Mouse (Mus musculus): ENCODE data around the gene Ccdc88a.
"Not testable (repeated sequence)": the region's sequence is repeated elsewhere in the genome, so short reads cannot be mapped to it uniquely, and the experiment has no call there.

Gene Ccdc88a

DNA sequence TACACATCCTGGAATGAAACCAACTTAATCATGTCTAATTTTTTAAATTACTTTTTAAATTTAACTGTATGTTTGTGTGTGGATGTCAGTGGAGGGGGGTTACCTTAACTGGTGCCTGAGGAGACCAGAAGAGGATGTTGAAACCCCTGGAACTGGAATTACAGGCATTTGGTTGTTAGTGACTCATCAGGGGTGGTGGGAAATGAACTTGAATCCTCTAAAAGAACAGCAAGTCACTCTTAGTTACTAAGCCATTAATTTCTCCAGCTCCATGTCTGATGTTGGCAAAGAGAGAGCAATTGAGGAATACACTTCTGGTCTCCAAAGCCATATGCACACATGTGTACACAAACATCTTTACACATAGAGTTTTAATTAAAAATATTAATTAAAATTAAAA, 101.2 kb downstream of the Ccdc88a start:
- no peak for DNase-seq (ENCODE audit: low spot score in 2 of 2)

DNA sequence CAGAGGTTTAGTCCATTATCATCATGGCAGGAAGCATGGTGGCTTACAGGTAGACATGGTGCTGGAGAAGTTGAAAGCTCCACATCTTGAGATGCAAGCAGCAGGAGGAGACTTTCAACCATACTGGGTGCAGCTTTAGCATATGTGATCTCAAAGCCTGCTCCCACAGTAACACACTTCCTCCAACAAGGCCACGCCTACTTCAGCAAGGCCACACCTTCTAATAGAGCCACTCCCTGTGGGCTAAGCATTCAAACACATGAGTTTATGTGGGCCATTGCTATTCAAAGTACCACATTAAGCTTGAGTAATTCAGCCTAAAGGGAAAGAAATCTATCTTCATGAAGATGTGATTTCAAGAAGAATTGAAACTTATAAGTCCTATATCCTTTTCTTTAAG, 119.7 kb downstream of the Ccdc88a start:
- DNase-seq (ENCODE audit: low spot score in 2 of 2) = no peak

DNA sequence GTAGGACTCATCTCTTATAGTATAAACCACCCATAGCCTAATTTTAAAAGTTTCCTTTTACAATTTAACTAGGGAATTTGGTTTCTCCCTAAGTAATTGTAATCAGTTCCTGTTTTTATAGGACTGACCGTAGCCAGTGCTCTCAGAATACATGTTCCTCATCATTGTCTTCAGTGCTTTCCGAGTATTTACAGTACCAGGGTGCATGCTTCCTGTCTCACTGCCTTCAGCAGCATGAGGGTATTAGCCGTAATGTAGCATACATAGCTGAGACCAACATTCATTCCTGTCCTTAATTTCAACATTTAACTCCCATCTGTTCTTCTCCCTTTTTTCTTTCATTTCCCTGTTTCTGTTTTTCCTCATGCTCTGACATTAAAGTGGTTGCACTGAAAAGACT, 123.5 kb downstream of the Ccdc88a start:
- DNase-seq (ENCODE audit: low spot score in 2 of 2) = no peak

DNA sequence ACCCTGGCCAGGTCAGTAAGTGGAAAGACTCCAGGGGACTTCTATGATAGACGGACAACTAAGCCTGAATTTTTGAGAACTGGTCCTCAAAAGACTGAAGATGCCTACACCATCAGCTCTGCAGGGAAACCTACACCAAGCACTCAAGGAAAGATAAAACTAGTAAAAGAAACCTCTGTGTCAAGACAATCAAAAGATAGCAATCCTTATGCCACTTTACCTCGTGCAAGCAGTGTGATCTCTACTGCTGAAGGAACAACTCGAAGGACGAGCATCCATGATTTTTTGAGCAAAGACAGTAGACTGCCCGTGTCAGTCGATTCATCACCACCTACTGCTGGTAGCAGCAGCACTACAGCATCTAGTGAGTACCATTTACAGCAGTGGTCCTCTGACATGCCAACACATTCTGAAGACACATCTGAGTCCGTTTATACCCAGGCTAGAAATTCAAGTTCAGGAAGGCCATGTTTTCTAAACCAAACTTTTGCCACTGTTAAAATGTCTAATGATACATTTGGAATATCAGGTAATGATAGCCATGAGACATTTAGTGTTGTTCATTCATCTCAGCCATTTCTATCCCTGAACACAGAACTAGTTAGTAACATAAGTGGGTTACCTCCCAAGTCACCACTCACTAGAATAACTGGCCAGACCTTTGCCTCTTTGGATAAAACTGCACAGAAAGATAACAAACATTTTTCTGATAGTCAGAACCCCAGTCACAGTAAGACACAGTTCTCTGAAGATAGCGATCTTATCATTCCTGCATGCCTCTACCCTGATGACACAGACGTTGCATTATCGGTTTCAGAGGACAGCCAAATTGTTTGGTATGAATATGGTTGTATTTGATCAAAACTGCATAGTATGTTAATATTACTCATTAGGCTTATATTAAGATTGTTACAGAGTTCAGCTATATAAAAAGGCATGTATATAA, 130.8 kb downstream of the Ccdc88a start:
- DNase-seq (ENCODE audit: low spot score in 2 of 2) = no peak

DNA sequence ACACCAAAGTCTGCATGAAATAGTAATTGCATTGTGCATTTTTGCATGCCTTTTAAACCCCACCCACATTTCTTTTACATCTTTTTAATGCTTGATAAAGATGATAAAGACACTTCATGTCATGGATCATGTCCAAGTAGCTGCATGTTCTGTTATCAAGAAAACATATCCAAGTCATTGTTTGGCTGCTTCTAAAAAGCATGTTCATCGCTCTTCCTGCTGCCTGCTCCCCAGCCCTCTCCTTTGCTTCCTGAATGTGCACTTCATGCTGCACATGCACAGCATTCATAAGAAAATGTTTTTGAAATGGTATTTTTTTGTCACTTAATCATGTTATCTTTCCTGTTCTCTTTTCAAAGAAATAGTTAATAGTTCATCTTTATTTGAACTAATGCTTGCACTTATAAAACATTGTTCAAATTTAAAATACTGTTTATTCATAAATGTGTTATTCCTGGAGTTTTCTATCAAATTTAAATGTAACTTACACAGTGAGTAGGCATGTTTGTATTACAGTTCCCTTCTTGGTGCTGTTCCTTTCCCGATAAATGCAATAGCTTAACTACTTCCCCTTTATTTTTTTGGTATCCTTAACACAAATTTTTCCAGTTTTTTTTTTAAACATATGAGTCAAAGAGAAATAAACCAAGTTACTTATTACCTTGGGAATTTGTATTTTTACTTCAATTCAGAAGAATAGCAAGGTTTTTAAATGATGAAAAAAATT, 131.6 kb downstream of the Ccdc88a start:
- no peak for DNase-seq (ENCODE audit: low spot score in 2 of 2)

DNA sequence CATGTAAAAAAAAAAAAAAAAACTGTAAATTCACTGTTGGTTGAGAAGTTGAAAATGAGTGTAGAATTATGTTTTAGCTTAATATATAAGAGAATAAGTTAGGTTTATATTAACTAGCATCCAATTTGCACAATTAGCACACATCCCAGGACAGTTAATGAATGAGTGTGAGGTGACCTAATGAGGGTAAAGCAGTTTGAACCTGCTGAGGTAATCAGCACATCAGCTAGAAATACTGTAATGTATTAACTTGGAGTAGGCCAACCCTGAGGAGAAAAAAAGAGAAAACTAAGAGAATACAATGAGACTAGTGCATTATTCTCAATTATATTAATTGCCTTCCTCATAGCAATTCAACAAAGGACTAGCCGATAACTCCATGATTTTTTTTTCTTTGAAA, 136.0 kb downstream of the Ccdc88a start:
- no peak for DNase-seq (ENCODE audit: low spot score in 2 of 2)

DNA sequence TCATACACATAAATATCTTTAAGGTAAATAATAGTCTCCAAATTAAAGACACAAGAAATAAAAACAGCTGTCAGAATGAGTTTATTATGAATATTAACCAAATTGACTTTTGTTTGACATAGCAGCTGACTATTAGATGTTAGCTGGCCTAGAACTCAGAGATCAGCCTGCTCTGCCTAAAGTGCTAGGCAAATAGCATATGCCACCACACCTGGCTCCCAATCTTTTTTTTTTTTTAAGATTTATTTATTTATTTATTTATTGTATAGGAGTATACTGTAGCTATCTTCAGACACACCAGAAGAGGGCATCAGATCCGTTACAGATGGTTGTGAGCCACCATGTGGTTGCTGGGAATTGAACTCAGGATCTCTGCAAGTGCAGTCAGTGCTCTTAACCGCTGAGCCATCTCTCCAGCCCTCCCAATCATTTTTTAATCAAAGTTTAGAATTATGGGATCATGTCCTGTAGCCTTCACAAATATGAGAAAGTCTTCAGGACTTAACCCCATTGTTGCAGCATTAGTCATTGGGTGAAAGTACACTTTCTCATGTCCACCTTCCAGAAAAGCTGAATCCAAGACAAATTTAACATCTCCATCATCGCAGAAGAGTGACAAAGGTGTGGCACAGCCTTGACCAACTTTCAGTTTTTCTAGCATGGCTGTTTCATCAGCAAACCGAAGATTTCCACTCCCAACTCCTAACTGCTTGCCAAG, 139.5 kb downstream of the Ccdc88a start:
- DNase-seq (ENCODE audit: low spot score in 2 of 2) = no peak

DNA sequence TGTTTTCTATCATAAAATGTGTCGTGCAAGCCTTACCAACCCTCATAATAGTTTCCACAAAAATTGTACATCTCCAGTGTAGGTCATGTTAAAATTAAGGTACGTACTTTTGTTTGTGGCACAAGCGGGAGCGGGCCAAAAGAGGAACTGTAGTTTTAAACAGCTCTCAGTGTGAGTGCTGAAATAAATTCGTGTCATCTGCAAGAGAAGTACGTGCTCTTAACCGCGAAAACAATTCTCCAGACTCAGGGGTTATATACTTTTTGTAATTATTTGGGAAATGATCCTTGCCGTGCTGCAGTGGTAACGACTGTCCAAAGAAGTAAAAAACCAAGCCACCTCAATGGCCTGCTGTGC, 140.8 kb downstream of the Ccdc88a start:
- no peak for DNase-seq (ENCODE audit: low spot score in 2 of 2)

DNA sequence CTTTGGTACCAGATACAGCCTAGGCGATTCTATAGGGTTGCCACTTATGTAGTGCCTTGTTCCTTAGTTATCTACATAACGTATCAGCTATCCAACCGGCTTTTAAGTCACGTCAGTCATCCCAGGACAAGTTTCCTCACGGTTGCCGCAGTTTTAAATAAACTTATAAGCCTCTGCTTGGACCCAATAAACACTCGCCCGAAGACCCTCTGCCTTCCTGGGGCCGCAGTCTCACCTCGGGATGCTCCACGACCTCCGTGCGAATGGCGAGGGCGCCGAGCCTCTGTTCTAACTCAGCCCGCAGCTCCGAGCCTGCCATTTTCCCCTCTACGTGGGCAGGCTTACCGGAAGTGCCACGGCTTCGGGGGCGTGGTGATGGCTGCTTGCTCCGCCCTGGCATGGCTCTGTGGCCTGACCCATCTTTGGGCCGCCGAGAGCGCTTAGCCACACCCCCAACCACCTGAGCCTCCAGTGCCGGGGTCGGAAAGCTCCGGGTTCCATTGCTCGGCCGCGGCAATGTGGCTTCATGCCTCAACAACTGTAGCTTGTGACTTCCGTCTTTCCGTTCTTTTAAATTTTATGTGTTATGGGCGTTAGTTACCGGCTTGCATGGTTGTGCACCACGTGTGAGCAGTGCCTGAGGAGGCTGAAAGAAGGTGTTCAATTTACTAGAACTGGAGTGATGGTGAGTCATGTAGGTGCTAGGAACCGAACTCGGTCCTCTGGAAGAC, 141.4 kb downstream of the Ccdc88a start, which contains the start of gene Prorsd1:
Gene Prorsd1, minus strand, starts transcription at position 352 of the 731 bp plus-strand sequence.
- peak; percentile 55 to 67 for DNase-seq (ENCODE audit: low spot score in 2 of 2)

DNA sequence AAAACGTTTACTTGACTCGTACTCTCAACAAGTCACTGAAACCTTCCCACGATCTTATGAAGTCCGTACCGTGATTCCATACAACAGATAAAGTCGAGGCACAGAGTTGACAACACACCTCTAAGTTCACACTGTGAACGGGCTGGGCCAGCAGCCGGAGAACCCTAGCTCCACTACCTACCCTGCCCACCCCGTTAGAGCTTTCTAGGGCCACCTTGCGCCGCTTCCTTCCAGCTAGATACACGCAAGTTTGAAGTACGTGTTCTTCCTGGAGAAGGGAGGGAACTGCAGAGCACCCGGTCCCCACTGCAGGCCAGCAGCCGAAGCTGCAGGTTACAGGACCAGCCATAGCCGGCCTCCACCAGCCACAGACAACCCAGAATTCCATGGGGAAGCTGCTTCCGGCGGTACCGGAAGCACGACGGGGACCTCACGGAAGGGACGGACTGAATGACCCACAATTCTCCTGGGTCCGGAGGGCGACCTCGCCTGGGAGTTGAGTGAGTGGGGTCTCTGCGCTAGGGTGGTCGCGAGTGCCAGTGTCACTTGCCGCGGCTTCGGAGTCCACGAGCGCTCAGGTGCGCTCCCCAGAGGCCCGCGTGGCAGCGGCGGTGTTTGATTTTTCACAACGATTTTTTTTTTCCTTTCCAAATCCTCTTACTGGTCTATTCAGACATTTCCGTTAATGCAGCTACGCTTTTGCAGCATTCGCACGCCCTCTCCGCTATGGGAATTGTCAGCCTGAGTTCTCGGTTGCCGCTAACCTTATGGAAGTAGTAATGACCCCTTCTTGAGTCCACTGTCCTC, 152.7 kb downstream of the Ccdc88a start, which contains the start of gene Mtif2:
Gene Mtif2, plus strand, starts transcription at position 421 of the 807 bp plus-strand sequence.
- peak; percentile 69 to 70 for DNase-seq (ENCODE audit: low spot score in 2 of 2)

DNA sequence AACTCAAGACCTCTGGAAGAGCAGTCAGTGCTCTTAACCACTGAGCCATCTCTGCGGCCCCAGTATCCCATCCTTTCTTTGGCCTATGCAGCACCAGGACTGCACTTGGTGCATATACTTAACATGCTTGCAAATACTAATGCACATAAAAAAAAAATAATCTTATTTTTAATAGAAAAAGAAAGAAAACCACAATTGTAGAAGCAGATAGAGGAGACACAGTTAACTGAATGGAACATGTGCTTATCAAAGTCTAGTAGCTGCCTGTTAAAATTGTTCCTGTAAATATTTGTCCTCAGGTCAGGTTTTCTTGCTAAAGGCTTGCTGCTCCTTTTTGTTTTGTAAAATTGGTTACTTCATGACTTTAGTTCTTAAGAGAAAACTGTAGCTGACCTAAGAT, 164.7 kb downstream of the Ccdc88a start:
- DNase-seq (ENCODE audit: low spot score in 2 of 2) = no peak

DNA sequence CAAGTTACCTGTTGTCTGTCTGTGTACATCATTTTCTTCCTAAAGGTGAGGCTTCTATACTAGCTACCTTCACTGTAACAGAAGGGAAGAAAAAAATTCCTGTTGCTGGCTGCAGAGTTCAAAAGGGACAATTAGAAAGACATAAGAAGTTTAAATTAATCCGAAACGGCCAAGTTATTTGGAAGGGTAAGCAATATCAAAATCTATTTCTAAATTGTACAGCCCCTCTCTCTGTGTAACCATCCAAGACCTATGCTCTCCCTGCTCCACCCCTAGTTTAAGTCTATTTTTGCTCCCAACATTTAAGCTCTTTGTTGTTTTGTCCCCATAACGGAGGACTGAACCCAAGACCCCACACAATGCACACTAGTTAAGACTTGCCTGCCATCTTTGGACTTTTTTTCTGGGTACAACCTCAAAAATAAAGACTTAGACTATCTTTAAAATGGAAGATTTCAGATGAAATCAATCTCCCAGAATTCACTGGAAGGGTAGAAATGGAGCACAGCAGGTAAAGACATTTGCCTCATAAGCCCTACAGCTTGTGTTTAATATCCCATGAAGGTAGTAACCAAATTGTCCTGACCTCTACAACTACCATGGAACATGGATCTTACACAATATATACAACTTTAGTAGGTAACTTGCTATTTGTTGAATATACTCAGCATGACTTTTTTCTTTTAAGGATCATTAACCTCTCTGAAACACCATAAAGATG, 170.9 kb downstream of the Ccdc88a start:
- DNase-seq (ENCODE audit: low spot score in 2 of 2) = no peak

DNA sequence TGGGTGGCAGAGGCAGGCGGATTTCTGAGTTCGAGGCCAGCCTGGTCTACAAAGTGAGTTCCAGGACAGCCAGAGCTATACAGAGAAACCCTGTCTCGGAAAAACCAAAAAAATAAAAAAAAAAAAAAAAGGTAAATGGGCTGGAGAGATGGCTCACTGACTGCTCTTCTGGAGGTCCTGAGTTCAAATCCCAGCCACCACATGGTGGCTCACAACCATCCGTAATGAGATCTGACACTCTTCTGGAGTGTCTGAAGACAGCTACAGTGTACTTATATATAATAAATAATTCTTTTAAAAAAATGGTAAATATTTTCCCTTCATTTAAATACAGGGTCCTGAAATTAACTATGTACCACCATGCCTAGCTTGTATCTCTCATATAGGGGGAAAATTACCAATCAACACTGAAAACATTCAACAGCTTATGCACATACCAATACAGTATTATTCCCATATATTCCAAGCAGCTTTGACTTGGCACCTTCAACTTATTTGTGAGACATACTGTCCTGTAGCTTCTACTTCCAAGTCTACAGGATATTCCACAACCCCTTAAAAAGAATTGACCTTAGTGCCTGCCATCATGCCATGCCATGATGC, 171.8 kb downstream of the Ccdc88a start:
- not testable (repeated sequence) for DNase-seq (ENCODE audit: low spot score in 2 of 2)

DNA sequence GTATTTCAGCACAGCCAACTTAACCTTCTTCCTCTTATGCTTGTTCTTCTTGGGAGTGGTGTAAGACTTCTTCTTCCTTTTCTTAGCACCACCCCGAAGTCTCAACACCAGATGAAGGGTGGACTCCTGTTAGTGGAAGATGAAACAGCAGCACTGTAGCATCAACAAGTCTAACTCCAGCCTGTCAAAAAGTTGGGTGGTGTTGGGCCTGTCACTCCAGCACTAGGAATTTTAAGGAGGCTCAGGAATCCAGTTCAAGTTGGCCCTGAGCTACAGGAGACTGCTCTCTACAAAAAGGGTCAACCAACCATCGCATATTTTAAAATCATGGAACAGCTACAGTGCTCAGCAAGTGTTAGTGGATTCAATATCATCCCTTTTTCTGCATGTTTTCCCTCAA, 172.8 kb downstream of the Ccdc88a start:
- not testable (repeated sequence) for DNase-seq (ENCODE audit: low spot score in 2 of 2)

DNA sequence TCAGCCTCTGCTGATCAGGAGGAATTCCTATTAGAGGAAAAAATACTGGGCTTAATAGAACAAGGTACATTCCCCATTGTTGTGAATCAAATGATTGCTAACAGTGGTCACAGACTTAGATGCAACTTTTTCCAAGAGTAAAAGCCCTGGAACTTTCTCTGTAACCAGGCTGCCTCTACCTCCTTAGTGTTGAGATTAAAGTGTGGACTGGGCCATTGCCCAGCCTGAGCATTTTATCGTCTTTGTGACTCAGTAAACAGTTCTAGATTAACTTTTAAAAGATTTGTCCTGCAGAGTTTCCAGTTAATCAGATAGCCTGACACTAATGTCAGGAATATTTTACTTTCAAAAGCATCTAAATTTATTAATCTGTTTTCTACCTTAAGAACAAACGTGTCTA, 173.3 kb downstream of the Ccdc88a start:
- no peak for DNase-seq (ENCODE audit: low spot score in 2 of 2)

DNA sequence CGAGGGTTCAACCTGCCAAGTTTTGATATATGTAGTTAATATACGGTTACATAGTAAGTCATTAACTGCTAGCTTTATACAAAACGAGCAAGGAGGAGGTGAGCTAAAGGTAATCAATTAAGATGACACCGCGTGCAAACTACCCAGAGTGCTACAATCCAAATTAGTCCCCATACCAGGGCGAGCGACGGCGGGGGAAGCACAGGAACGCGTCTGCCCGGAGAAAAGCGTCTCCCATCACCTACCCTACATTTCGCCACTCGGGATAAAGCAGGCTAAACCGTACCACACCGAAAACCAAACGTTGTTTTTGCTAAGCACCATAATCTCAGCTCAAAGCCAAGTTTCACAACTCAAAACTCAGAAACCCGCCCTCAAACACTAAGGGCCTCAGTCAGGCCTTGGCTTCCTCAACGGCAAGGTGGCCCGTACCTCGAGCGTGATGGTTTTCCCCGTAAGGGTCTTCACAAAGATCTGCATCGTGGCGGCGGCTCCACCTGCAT, 173.8 kb downstream of the Ccdc88a start:
- DNase-seq (ENCODE audit: low spot score in 2 of 2) = no peak

DNA sequence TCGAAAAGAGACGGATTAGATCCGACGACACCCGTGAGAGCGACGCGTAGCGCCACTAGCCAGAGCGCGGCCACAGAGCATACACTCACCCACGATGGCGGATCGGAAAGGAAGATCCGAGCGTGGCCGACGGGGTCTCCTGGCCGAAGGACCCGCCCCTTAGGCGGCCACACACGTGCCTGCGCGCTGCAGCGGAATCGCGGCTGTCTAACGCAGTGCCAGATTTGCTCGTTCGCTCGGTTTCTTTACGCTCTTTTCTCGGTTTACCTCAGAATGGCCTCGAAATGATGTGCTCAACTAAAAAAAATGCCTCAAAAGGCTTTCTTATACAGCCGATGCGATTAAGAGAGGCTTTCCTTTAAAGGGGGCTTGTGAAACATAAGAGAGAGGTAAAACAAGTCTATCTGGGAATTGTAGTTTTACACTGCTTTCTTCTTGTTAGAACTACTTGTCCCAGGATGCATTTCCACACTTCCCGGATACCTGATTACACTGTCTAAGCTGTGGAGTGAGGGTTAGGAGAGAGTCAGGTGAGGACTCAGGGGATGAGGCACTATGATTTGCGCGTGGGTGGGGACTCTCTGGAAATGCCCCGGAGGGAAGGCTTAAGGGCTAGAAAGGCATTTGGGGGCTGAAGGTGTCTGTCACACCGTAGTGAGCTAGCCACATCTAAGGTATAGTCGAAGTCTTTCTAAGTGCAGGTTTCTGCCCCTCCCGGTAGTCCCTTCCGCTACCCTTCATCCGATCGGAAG, 174.5 kb downstream of the Ccdc88a start, which contains the start of the genes Clhc1 and Rps27a:
Gene Clhc1, plus strand, starts transcription at position 199 of the 752 bp plus-strand sequence.
Gene Rps27a, minus strand, starts transcription at position 358 of the 752 bp plus-strand sequence.
- DNase-seq (ENCODE audit: low spot score in 2 of 2) = peak; percentile 84 to 86

Measured in frontal cortex, postnatal 14 days (tissue).